Mouse (Mus musculus) forebrain, embryonic 16.5 days (tissue): ENCODE measurements around the gene Cadm3. TPM values are rescaled to one million over a fixed set of nuclear protein-coding genes. Genes with fewer than 3 reads are reported as not detected.

ENCODE experiments used
- ATAC-seq: fragments of 200-750 bp; cut with Nextera tagmentation; 2 replicates; pipeline ENCODE4 v1.8.0; 2017; ENCODE audit warnings: mild to moderate bottlenecking, moderate library complexity
- H3K27ac ChIP-seq: fragments of 300-500 bp; sonication (generic); 2 replicates; pipeline ENCODE4 v1.5.1; 2014; ENCODE audit warnings: low read length, control low read depth
- H3K27me3 ChIP-seq: fragments of 300-500 bp; sonication (generic); replicated peaks from 2 replicates; pipeline ENCODE4 v1.6.1; 2014; ENCODE audit warnings: low read length; ENCODE audit not compliant: control insufficient read depth, insufficient read depth
- H3K36me3 ChIP-seq: fragments of 300-500 bp; sonication (generic); 2 replicates; pipeline ENCODE4 v1.6.1; 2014; ENCODE audit not compliant: control insufficient read depth, insufficient read depth
- H3K4me1 ChIP-seq: fragments of 300-500 bp; sonication (generic); replicated peaks from 2 replicates; pipeline ENCODE4 v1.6.1; 2014; ENCODE audit warnings: low read length; ENCODE audit not compliant: control insufficient read depth, insufficient read depth
- H3K4me2 ChIP-seq: fragments of 300-500 bp; sonication (generic); 2 replicates; pipeline ENCODE4 v1.6.1; 2014; ENCODE audit warnings: mild to moderate bottlenecking, low read length, control low read depth
- H3K4me3 ChIP-seq: fragments of 300-500 bp; sonication (generic); replicated peaks from 2 replicates; pipeline ENCODE4 v1.5.1; 2014; ENCODE audit warnings: mild to moderate bottlenecking, low read length, control low read depth
- H3K9ac ChIP-seq: fragments of 300-500 bp; sonication (generic); replicated peaks from 2 replicates; pipeline ENCODE4 v1.6.1; 2014; ENCODE audit warnings: low read depth, low read length, control low read depth
- H3K9me3 ChIP-seq: fragments of 300-500 bp; sonication (generic); 2 replicates; pipeline ENCODE4 v1.6.1; 2016; ENCODE audit warnings: low read length; ENCODE audit not compliant: control insufficient read depth
- WGBS: fragments of 180-500 bp; shearing (Covaris S2); extraction: QIAGEN DNeasy Blood & Tissue Kit; methylation state at CpG from one replicate; pipeline ENCODE4 v1.1.7; 2014; 5-methylcytosine and 5-hydroxymethylcytosine counted together
- polyA plus RNA-seq: library from polyadenylated mRNA; unstranded; fragments of >200 nt; fragmentation: Nextera tagmentation; extraction: Ambion mirVana; gene quantifications from 2 replicates; pipeline ENCODE4 v1.2.1, GENCODE M21; 2015

The Cadm3 gene
- polyA plus RNA-seq, 1 experiment from 2014 or later = 47.1 TPM

DNA sequence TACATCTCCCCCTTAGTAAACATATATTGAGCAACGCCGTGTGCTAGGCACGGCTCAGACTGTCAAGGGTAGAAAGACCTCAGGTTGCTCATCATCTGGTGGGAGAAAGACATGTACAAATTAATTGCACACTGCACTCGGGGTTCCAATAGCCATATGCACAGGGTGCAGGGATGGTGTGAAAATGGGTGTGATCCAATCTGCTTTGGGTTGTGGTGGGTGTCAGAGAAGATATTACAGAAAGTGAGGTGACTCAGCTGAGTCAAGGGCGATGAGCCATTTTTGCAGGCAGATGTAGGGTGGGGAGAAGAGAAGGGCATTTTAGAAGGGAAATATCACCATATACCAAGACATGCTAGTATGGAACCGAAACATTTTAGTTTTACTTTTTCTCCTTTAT, 13.9 kb upstream of the Cadm3 start:
- no peak for ATAC-seq
- Histone ChIP-seq H3K4me1 (no peaks in the 10 kb centered on the region), H3K4me3 (no peak overlapping the region), H3K27me3 (no peaks in the 10 kb centered on the region), H3K27ac (no peak overlapping the region), H3K4me2 (no peak overlapping the region), H3K9ac (no peak overlapping the region), H3K9me3 (no peaks in the 10 kb centered on the region), H3K36me3 (no peaks in the 10 kb centered on the region)
- 80% methylated on average over 6 of the region's 6 CpGs for WGBS

DNA sequence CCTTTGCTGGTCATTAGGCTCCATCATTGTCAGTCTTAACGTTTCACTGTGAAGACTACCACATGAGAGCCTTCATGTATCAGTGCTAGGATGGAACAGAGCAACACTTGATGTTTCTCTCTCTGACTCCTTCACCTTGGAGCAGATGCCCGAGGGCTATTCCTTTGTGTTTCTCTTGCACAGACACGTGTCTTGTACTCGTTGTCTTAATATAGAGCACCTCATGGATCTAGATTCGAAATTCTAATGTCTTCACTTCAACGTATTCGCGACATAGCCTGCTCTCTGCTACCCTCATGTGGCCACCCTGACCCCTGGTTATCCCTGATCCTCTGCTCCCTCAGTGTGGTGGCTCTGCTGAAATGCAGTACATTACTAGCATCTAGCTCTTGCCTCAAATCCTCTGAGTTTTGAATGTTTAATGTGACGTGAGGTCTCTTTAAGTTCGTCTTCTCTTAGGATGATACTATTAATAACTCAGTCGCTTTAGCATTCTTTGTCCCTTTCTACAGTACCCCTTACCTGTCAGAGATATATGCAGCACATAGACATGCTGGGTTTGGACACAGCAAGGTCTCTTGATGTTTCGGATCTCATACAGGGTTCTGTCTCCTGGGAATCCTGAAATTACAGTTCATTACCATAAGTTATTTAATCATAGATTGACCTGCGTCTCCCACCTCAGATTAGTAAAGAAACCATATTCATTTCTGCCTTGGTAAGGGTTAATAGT, 10.1 kb upstream of the Cadm3 start:
- no peak overlapping the region for H3K4me2 ChIP-seq
- no peak overlapping the region for H3K27ac ChIP-seq
- no peak overlapping the region for H3K4me3 ChIP-seq
- H3K4me1 ChIP-seq = no peaks in the 10 kb centered on the region
- ATAC-seq = peak; percentile 90
- no peaks in the 10 kb centered on the region for H3K27me3 ChIP-seq
- WGBS = 33% methylated on average over 13 of the region's 13 CpGs
- H3K36me3 ChIP-seq = no peaks in the 10 kb centered on the region
- H3K9ac ChIP-seq = no peak overlapping the region
- H3K9me3 ChIP-seq = no peaks in the 10 kb centered on the region

DNA sequence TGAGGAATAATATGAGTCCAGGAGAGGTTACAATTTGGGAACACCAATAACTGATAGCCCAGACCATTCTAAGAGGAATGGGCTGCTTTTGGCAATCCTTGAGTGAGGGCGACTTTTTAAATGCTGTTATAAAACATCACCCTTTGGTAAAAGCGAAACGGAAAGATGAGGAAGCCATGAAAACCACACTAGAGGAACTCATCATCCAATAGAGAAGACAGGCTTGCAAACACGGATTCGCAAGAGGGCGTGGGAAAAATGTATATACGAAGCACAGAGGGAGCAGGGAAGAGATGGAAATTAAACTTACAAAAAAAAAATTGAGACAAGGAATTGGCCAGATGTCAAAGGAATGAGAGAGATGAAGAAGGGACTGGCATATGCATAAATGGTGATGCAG, 6.5 kb upstream of the Cadm3 start:
- H3K4me2 ChIP-seq = no peak overlapping the region
- H3K36me3 ChIP-seq = no peaks in the 10 kb centered on the region
- no peak overlapping the region for H3K27ac ChIP-seq
- H3K4me1 ChIP-seq = no peaks in the 10 kb centered on the region
- H3K27me3 ChIP-seq = no peaks in the 10 kb centered on the region
- 90% methylated on average over 7 of the region's 7 CpGs for WGBS
- no peaks in the 10 kb centered on the region for H3K9me3 ChIP-seq
- no peak for ATAC-seq
- no peak overlapping the region for H3K9ac ChIP-seq
- H3K4me3 ChIP-seq = no peak overlapping the region

DNA sequence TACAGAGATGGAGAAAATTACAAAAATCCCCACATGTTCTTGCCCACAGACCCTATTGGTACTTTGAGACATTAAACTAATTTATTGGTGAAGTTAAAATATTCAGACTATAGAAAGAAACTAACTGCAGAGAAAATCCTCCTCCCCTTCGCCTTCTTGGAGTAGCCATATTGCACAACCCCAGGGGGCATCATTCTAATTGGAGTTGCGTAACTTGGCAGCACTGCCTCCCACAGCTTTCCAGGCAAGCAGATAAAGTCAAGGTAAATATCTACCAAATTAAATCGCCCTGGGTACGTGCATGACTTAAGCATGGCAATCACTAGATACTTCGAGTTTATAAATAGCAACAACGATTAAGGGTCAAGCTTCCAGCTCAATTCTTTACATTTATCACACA, 4.1 kb upstream of the Cadm3 start:
- WGBS = 78% methylated on average over 6 of the region's 6 CpGs
- Histone ChIP-seq H3K27ac (no peak overlapping the region), H3K4me1 (peaks cover 7% of the 10 kb centered on the region), H3K27me3 (no peaks in the 10 kb centered on the region), H3K36me3 (no peaks in the 10 kb centered on the region), H3K9ac (no peak overlapping the region), H3K4me3 (no peak overlapping the region), H3K9me3 (no peaks in the 10 kb centered on the region), H3K4me2 (no peak overlapping the region)
- no peak for ATAC-seq

DNA sequence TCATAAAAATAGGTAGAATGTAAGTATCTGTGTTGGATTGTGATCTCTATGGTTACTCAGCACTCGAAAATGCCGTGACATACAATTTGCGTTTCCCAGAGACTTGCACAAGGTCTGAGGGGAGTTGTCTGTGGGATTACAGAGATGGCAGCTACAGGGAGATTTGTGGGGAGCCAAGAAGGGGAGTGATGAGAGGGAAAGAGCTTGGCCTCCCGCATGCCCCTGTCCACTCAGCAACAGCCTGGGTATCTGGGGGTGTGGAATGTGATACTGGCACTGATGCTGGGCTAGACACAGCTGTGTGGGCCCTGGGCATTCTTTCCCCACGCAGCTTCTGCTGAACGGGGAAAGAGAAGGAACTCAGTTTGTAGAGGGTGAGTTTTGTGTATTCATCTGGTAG, 3.0 kb upstream of the Cadm3 start:
- Histone ChIP-seq H3K4me1 (peaks cover 16% of the 10 kb centered on the region), H3K9ac (no peak overlapping the region), H3K27ac (no peak overlapping the region), H3K27me3 (no peaks in the 10 kb centered on the region), H3K36me3 (no peaks in the 10 kb centered on the region), H3K4me2 (no peak overlapping the region), H3K4me3 (no peak overlapping the region), H3K9me3 (no peaks in the 10 kb centered on the region)
- WGBS = 68% methylated on average over 6 of the region's 6 CpGs
- no peak for ATAC-seq

DNA sequence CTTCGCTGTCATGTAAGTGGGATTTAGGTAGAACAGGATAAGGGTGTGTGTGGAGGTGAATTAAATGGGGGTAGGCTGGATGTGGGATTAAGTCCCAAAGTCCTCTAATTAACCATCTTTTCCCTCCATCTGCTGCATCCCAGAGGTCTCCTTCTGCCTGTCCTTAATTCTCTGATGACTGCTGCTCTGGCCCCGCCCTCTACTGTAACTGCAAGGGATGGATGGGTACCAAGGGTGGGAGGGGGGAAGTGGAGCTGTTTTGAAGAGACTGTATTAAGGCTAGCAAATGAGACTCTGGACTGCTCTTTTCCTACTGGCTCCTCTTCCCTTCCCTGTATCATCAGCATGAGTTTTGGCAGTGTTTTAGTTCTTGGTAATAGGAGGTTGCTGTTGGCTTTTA, 2.1 kb upstream of the Cadm3 start:
- Histone ChIP-seq H3K9me3 (no peaks in the 10 kb centered on the region), H3K36me3 (no peaks in the 10 kb centered on the region), H3K27me3 (no peaks in the 10 kb centered on the region), H3K4me2 (no peak overlapping the region), H3K27ac (no peak overlapping the region), H3K9ac (no peak overlapping the region), H3K4me3 (no peak overlapping the region), H3K4me1 (peaks cover 22% of the 10 kb centered on the region)
- no peak for ATAC-seq
- 64% methylated on average over 2 of the region's 2 CpGs for WGBS

DNA sequence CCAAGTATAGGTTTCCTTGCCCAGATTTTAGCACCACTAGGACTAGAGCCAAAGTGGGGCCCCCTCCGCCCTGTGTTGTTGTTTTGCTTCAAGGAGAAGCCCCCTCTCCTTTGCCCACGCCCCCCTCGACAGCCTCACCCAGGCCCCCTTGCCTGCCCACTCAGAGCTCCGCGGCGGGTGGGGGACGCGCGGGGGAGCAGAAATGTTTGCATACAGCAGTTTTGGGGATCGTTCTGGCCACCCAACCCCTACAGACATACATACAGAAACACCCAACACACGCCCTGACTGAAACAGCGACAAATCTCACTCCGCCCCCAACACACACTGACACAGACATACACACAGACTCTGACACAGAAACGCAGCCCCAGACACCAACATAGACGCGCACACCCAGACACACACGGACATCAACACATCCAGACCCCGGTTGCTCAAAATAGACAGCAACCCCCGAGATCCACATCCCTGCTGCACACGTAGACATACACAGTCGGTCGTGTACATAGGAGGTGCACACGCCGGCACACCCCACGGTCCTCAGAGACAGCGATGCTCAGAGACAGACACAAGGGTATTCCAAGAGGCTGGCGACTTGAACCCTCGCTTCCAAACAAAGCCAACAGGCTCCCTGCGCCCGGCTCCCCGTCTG, 667 bp downstream of the Cadm3 start:
- WGBS = under 1% methylated on average over 31 of the region's 31 CpGs
- ATAC-seq = peak; percentile 70
- H3K4me2 ChIP-seq = peak overlapping the region; percentile 79
- peak overlapping the region; percentile 96 for H3K9ac ChIP-seq
- peak overlapping the region; percentile 89 for H3K27ac ChIP-seq
- no peaks in the 10 kb centered on the region for H3K27me3 ChIP-seq
- H3K36me3 ChIP-seq = no peaks in the 10 kb centered on the region
- H3K9me3 ChIP-seq = no peaks in the 10 kb centered on the region
- H3K4me3 ChIP-seq = peak overlapping the region; percentile 99
- H3K4me1 ChIP-seq = peaks cover 27% of the 10 kb centered on the region

DNA sequence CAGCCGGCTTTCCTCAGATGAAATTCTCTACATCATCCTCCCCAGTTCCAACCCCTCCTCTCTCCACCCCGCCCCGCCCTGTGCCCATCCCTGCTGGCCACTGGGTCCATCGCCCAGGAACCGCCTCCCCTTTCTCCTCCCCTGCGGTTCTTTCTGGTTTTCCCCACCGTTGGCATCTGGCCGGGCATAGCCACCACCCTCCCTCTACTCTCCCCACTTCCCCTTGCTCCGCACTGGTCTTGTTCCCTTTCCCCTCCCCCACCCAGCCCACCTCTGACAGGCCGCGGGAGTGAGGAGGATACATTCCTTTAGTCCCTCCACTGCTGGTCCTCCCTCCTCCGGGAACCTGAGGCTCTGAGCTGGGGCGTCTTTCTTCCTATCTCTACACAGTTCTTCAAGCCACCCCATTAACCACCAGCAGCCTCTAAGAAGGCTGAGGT, 1.5 kb downstream of the Cadm3 start:
- H3K27ac ChIP-seq = peak overlapping the region; percentile 89; the same call in 1 of the 2 replicates
- peak overlapping the region; percentile 99 for H3K4me3 ChIP-seq
- H3K9me3 ChIP-seq = no peaks in the 10 kb centered on the region
- H3K36me3 ChIP-seq = no peaks in the 10 kb centered on the region
- no peaks in the 10 kb centered on the region for H3K27me3 ChIP-seq
- 0% methylated on average over 13 of the region's 13 CpGs for WGBS
- peak overlapping the region; percentile 96 for H3K9ac ChIP-seq
- ATAC-seq = peak; percentile 5
- peak overlapping the region; percentile 79 for H3K4me2 ChIP-seq
- peaks cover 27% of the 10 kb centered on the region for H3K4me1 ChIP-seq

DNA sequence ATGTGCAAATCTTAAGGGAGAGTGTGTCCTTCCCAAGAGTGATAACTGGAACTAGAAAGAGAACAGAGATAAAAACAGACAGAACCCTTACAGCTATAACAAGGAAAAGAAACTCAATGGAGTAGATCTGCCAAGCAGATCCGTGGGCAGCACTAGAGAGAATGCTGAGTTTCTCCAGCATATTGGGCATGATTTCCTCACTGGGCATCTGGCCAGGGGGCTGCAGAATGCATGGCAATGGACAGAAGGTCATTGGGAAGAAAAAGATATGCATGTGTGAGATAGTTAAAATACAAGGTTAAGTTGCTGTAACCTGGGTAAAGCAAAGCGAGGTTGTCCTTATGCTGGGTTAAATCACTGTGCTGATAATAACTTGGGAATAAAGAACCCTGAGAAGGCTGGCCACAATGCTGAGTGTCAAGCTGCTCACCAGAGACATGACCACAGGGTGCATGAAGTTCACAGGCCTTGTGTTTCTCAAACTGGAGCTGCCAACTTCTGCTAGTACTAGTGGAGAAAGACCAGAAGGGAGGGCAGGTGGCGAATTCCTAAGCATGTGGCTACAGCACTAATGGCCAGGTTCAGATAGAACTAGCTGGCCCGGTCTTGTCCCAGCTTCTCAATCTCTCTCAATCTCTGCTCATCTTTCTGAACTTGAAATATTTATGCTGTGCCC, 3.2 kb downstream of the Cadm3 start:
- Histone ChIP-seq H3K36me3 (no peaks in the 10 kb centered on the region), H3K27ac (no peak overlapping the region), H3K4me1 (peaks cover 33% of the 10 kb centered on the region), H3K27me3 (no peaks in the 10 kb centered on the region), H3K4me2 (no peak overlapping the region), H3K4me3 (no peak overlapping the region), H3K9ac (no peak overlapping the region), H3K9me3 (no peaks in the 10 kb centered on the region)
- ATAC-seq = no peak
- 79% methylated on average over 4 of the region's 4 CpGs for WGBS
